Mouse (Mus musculus): ENCODE data around the gene Cxcl10.

DNA sequence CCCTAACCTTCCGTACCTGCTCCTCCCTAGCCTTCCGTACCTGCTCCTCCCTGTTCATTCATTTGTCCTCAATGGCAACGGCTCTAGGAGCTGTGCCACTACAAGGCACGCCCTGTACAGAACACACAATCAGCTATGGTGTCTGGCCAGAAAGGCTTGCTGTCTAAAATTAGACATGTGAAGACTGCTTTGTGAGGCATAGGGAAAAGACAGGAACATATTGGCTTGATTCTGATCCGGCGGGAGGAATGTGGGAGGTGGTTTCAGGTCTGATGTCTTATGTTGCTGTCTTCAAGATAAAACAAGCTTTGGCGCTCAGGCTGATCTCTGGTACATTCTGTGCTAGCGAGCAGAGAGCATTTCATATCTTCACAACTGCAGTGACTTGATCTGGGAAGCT lies 41.9 kb upstream of the Cxcl10 start:
- TF ChIP-seq EP300 (optimal IDR thresholded peaks at IDR 0.05): no peak
- TF ChIP-seq CTCF (IDR thresholded peaks at IDR 0.05; ENCODE audit: low read depth): no peak

Data from stomach, postnatal 0 days (tissue).